Mouse (Mus musculus) lung, adult 2 months (tissue): ENCODE results near the gene Pes1.

Experiments used
- CTCF ChIP-seq: fragments of 200-500 bp; IDR thresholded peaks from 2 replicates; pipeline ENCODE4 v1.5.1; 2011; ENCODE audit warnings: mild to moderate bottlenecking, low read length, control low read depth; ENCODE audit not compliant: insufficient read depth
- POLR2A ChIP-seq: fragments of 200-500 bp; IDR thresholded peaks from 2 replicates; pipeline ENCODE4 v1.6.1; 2011; ENCODE audit warnings: low read depth, mild to moderate bottlenecking, control low read depth, low read length, borderline replicate concordance; ENCODE audit errors: extremely low read depth

DNA sequence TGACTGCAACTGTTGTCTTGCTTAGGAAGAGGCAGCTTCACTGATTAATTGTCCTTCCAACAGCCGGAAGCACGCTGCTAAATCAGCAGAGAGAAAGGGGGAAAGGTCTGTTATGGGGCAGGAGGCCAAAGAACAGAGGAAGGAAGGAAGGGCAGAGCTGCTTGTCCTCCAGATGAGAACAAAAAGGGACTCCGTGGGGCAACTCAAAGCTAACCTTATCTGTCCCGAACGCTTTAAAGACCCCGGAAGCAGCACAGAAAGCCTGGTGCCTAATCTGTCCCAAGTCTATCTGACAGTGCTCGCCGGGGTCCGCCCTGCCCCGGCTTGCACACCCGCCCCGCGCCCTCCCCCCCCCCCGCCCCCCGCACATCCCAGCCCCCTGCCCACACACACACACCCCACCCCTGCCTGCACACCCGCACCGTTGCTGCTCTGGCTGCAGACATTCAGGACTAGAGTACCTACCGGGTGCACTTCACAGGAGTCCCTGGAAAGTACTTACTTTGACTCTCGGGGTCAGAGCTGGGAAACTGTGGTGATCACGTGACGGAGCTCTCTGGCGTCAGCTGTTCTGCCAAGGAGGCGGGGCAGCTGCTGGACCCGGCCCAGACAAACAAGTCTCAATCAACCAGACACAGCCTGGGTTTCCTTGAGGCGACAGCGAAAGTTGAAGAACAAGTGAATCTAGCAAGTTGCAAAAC is 32.1 kb upstream of the Pes1 start, which contains the start of gene Tcn2:
- no peak for TF ChIP-seq CTCF
- TF ChIP-seq POLR2A, result no peak
